27 mouse cellular contexts compared by ENCODE assay signal in the genomic region with DNA sequence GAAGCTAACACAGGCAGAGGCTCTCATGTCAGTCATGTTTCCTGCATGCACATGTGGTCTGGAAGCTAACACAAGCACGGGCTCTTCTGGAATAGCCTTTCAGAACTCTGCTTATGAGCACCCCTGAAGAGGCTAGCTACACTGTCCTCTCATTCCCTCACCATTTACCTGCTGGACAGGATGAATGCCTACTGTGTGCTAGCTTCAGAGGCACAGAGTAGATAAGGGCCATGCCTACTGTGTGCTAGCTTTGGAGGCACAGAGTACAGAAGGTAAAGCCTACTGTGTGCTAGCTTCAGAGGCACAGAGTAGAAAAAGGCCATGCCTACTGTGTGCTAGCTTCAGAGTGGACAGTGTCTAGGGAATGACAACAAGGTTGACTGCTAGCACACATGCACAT. TPM values are rescaled to one million over a fixed set of nuclear protein-coding genes. Genes with fewer than 3 reads are reported as not detected.
DNase-seq lines count a peak whose midpoint lies in the region; ATAC-seq and TF ChIP-seq lines count a peak whose summit lies in the region.
"Had no signal": no experiment of that assay in that cellular context is flagged by ENCODE, and none has a peak within 500 bp of the region (broad histone marks: within the 10 kb centered on the region; RNA-seq: fewer than 3 reads in every experiment).

No protein-coding gene starts in this region.

- peak overlapping the region; percentile 85 for H3K27ac ChIP-seq in kidney, adult 2 months (ENCODE audit: insufficient read depth, low read depth, low read length)
- H3K27ac ChIP-seq in kidney, embryonic 15.5 days = no peak overlapping the region
- no peak overlapping the region for H3K27ac ChIP-seq in CH12.LX (ENCODE audit: insufficient read depth, low read depth)
- H3K27ac ChIP-seq: embryonic facial prominence, embryonic 10.5 days; embryonic facial prominence, embryonic 12.5 days; forebrain, embryonic 13.5 days; forebrain, embryonic 15.5 days had no signal

- TF ChIP-seq RAD21 in CH12.LX (IDR thresholded peaks at IDR 0.05; ENCODE audit: low read depth, low read length) = no peak

- dilution Hi-C loops in CH12.LX (cut with MboI; ENCODE audit: extremely low pct_ligation_motif_present, extremely low pct_unique_long_range_greater_than_20kb, low sequenced_read_pairs) = no loop called here

- no peak for ATAC-seq in kidney, embryonic 15.5 days (replicated peaks; ENCODE audit: low FRiP score)
- ATAC-seq: activated CD4-positive, CD25-positive, alpha-beta regulatory T cell, adult 4 months; CD4-positive, CD25-positive, alpha-beta regulatory T cell, adult 4 months; forebrain, embryonic 13.5 days; forebrain, embryonic 15.5 days; forebrain, postnatal 0 days; Patski had no signal

- TF ChIP-seq CTCF in kidney, adult 2 months (conservative IDR thresholded peaks at IDR 0.05; ENCODE audit: insufficient read depth, insufficient read length, low read depth, low read length) = no peak
- no peak for TF ChIP-seq CTCF in CH12.LX (conservative IDR thresholded peaks at IDR 0.05 in 1 of 2, IDR thresholded peaks at IDR 0.05 in 1 of 2; ENCODE audit: low read depth in 2 of 2, low read length in 2 of 2)

- H3K9ac ChIP-seq in kidney, embryonic 15.5 days = no peak overlapping the region
- no peak overlapping the region for H3K9ac ChIP-seq in CH12.LX (ENCODE audit: insufficient read depth, low read depth)
- H3K9ac ChIP-seq: embryonic facial prominence, embryonic 12.5 days; forebrain, embryonic 13.5 days; forebrain, embryonic 15.5 days; forebrain, postnatal 0 days had no signal

- H3K9me3 ChIP-seq in kidney, embryonic 15.5 days (replicated peaks) = no peaks in the 10 kb centered on the region
- no peaks in the 10 kb centered on the region for H3K9me3 ChIP-seq in CH12.LX (replicated peaks; ENCODE audit: low read length)
- H3K9me3 ChIP-seq: embryonic facial prominence, embryonic 10.5 days; embryonic facial prominence, embryonic 12.5 days; forebrain, embryonic 13.5 days; forebrain, embryonic 15.5 days had no signal

- H3K79me2 ChIP-seq in CH12.LX (replicated peaks; ENCODE audit: control insufficient read depth, extremely low read depth, insufficient read depth, poor library complexity, severe bottlenecking) = no peaks in the 10 kb centered on the region

- H3K4me1 ChIP-seq in kidney, adult 2 months (ENCODE audit: control insufficient read depth, insufficient read depth, low read length) = peaks cover 5% of the 10 kb centered on the region; the same call in 1 of the 2 replicates
- no peaks in the 10 kb centered on the region for H3K4me1 ChIP-seq in kidney, embryonic 15.5 days
- H3K4me1 ChIP-seq in CH12.LX (ENCODE audit: control insufficient read depth in 1 of 2, insufficient read depth in 2 of 2) = peaks cover 0 to 5% of the 10 kb centered on the region in 2 experiments; a peak in 1 of 4 replicates
- H3K4me1 ChIP-seq: embryonic facial prominence, embryonic 10.5 days; embryonic facial prominence, embryonic 12.5 days; forebrain, embryonic 13.5 days; forebrain, embryonic 15.5 days had no signal

- in situ Hi-C loops in CH12.LX (cut with MboI; ENCODE audit: low pct_ligation_motif_present, low pct_unique_long_range_greater_than_20kb, low sequenced_read_pairs) = no loop called here

- DNase-seq in kidney, adult 2 months = no peak
- DNase-seq in 416B (ENCODE audit: low read depth) (peak; percentile 39), CH12.LX (ENCODE audit: extremely low read depth) (no peak)
- no peak for DNase-seq in adrenal gland, adult 8-10 months
- DNase-seq in embryo, embryonic 9.5 days (ENCODE audit: extremely low spot score) = no peak
- DNase-seq: adrenal gland, postnatal 10 days; adrenal gland, postnatal 25 days; B cell, adult 2 months; cerebellum, adult 11 months; cerebellum, adult 18-20 months; cerebellum, adult 8-10 months; cerebellum, adult 9-11 months; cerebellum, postnatal 14 days; cerebellum, postnatal 36 days; embryo, embryonic 11 days; forebrain, postnatal 0 days had no signal

- no peak for TF ChIP-seq EP300 in CH12.LX (IDR thresholded peaks at IDR 0.05; ENCODE audit: low read length)

- WGBS in kidney, adult 2 months = 59% methylated on average over 1 of the region's 1 CpGs
- 90% methylated on average over 1 of the region's 1 CpGs for WGBS in kidney, embryonic 15.5 days

- H3K4me2 ChIP-seq in kidney, embryonic 15.5 days = no peak overlapping the region
- no peak overlapping the region for H3K4me2 ChIP-seq in CH12.LX (ENCODE audit: insufficient read depth, low read depth, poor library complexity, severe bottlenecking)
- H3K4me2 ChIP-seq: embryonic facial prominence, embryonic 12.5 days; forebrain, embryonic 13.5 days; forebrain, embryonic 15.5 days had no signal

- H3K4me3 ChIP-seq in kidney, adult 2 months (ENCODE audit: insufficient read depth, low read depth, low read length) = no peak overlapping the region
- no peak overlapping the region for H3K4me3 ChIP-seq in kidney, embryonic 15.5 days (replicated peaks)
- H3K4me3 ChIP-seq in CH12.LX (replicated peaks in 1 of 3; ENCODE audit: low read depth in 2 of 3, low read length in 2 of 3, poor library complexity in 1 of 3) = no peak overlapping the region
- H3K4me3 ChIP-seq: embryonic facial prominence, embryonic 10.5 days; embryonic facial prominence, embryonic 12.5 days; forebrain, embryonic 13.5 days; forebrain, embryonic 15.5 days had no signal

- no peaks in the 10 kb centered on the region for H3K27me3 ChIP-seq in kidney, adult 2 months (replicated peaks; ENCODE audit: control insufficient read depth, insufficient read depth, low read length)
- H3K27me3 ChIP-seq in kidney, embryonic 15.5 days = no peaks in the 10 kb centered on the region
- H3K27me3 ChIP-seq in CH12.LX (replicated peaks) = no peaks in the 10 kb centered on the region
- H3K27me3 ChIP-seq: embryonic facial prominence, embryonic 12.5 days; forebrain, embryonic 13.5 days; forebrain, embryonic 15.5 days; Patski had no signal

- TF ChIP-seq POLR2A in kidney, adult 2 months (IDR thresholded peaks at IDR 0.05; ENCODE audit: low read depth, low read length) = no peak
- TF ChIP-seq POLR2A in CH12.LX (IDR thresholded peaks at IDR 0.05; ENCODE audit: low read depth, low read length) = no peak

- H3K36me3 ChIP-seq in kidney, adult 2 months (ENCODE audit: control insufficient read depth, insufficient read depth, low read length) = no peaks in the 10 kb centered on the region
- no peaks in the 10 kb centered on the region for H3K36me3 ChIP-seq in kidney, embryonic 15.5 days
- no peaks in the 10 kb centered on the region for H3K36me3 ChIP-seq in CH12.LX (replicated peaks in 1 of 2; ENCODE audit: control insufficient read depth in 1 of 2, insufficient read depth in 1 of 2, low read length in 1 of 2)
- H3K36me3 ChIP-seq: embryonic facial prominence, embryonic 10.5 days; embryonic facial prominence, embryonic 12.5 days had no signal

TF ChIP-seq in CH12.LX, 34 proteins besides CTCF, POLR2A, EP300 and RAD21:
- TF ChIP-seq PAX5 (IDR thresholded peaks at IDR 0.05; ENCODE audit: low read length) (no peak), ZKSCAN1 (IDR thresholded peaks at IDR 0.05; ENCODE audit: borderline replicate concordance, low read depth, low read length) (peak; percentile 74), MAX (IDR thresholded peaks at IDR 0.05; ENCODE audit: low read length) (no peak)

RNA-seq across cellular contexts. Expression of a gene that starts 7.8 kb away (rescaled TPM):
- polyA plus RNA-seq in kidney, adult 2 months (2012; rRNA removed) = 0.09 and 0.20 TPM in 2 replicates
- 0.08 TPM in 1 of 2 replicates, not detected in the other for polyA plus RNA-seq in kidney, embryonic 15.5 days (2015; fragmentation: Nextera tagmentation; extraction: Ambion mirVana)
- total RNA-seq in CH12.LX (2012; rRNA removed) (not detected in 2 replicates), CH12.LX (2014; rRNA removed) (not detected in 2 replicates)
- not detected in 2 replicates for polyA plus RNA-seq in CH12.LX (2012; ENCODE audit: insufficient read length, low read depth)
- under 1 TPM in 2 of 4 experiments, not detected in 2; 0.75 to 0.83 TPM for total RNA-seq in adrenal gland, adult 8-10 months (2022)
- total RNA-seq: adrenal gland, adult 18-20 months had no signal
- polyA plus RNA-seq: activated CD4-positive, CD25-positive, alpha-beta regulatory T cell, adult 4 months; CD4-positive, CD25-positive, alpha-beta regulatory T cell, adult 4 months; embryonic facial prominence, embryonic 14.5 days had no signal

RNA-seq across cellular contexts. Expression of a gene that starts 8.1 kb away (rescaled TPM):
- polyA plus RNA-seq in kidney, adult 2 months (2012; rRNA removed) = 0.37 and 0.41 TPM in 2 replicates
- polyA plus RNA-seq in kidney, embryonic 15.5 days (2015; fragmentation: Nextera tagmentation; extraction: Ambion mirVana) = 1.6 and 2.2 TPM in 2 replicates
- total RNA-seq in CH12.LX (2012; rRNA removed) (not detected in 2 replicates), CH12.LX (2014; rRNA removed) (not detected in 2 replicates)
- polyA plus RNA-seq in CH12.LX (2012; ENCODE audit: insufficient read length, low read depth) = not detected in 2 replicates
- 1 to 10 TPM; 1.2 to 4.5 (median 2.6) TPM for total RNA-seq in adrenal gland, adult 8-10 months (2022)
- total RNA-seq: common myeloid progenitor, adult 5-6 weeks had no signal
- polyA plus RNA-seq: CD4-positive, CD25-positive, alpha-beta regulatory T cell, adult 4 months had no signal
